Mouse (Mus musculus) telencephalon, adult 2 months (tissue): ENCODE data around the gene Rnf208.

ENCODE experiments used
- DNase-seq: peaks from one replicate; pipeline ENCODE4 v3.0.0-alpha.2; 2011; ENCODE audit warnings: low read depth, low spot score

The Rnf208 gene

GRCm38 (mm10) chr2:25278928-25279882 is 37.1 kb downstream of the Rnf208 start:
- no peak for DNase-seq

GRCm38 (mm10) chr2:25285551-25285950 is 43.5 kb downstream of the Rnf208 start:
- DNase-seq = no peak

GRCm38 (mm10) chr2:25286314-25286713 is 44.3 kb downstream of the Rnf208 start:
- no peak for DNase-seq

GRCm38 (mm10) chr2:25286837-25287636 is 45.0 kb downstream of the Rnf208 start:
- no peak for DNase-seq

- no peak for DNase-seq
Observed at GRCm38 (mm10) chr2:25287927-25288649, 46.0 kb downstream of the Rnf208 start, which contains the start of gene Tmem210. Gene Tmem210, plus strand, starts transcription at chr2:25288145.

GRCm38 (mm10) chr2:25288734-25289345 is 46.8 kb downstream of the Rnf208 start:
- DNase-seq = no peak

GRCm38 (mm10) chr2:25289651-25290050 is 47.6 kb downstream of the Rnf208 start, which contains the start of gene Lrrc26:
Gene Lrrc26, plus strand, starts transcription at chr2:25289915.
- DNase-seq = no peak

GRCm38 (mm10) chr2:25290101-25290815 is 48.2 kb downstream of the Rnf208 start:
- DNase-seq = no peak

- DNase-seq = no peak
Observed at GRCm38 (mm10) chr2:25290816-25291130, 48.7 kb downstream of the Rnf208 start.

- DNase-seq = no peak
Observed at GRCm38 (mm10) chr2:25291184-25292053, 49.4 kb downstream of the Rnf208 start.

- no peak for DNase-seq
Observed at GRCm38 (mm10) chr2:25292054-25292544, 50.0 kb downstream of the Rnf208 start.

- no peak for DNase-seq
Observed at GRCm38 (mm10) chr2:25292856-25293255, 50.8 kb downstream of the Rnf208 start.

- no peak for DNase-seq
Observed at GRCm38 (mm10) chr2:25293706-25294105, 51.7 kb downstream of the Rnf208 start.
